Mouse (Mus musculus) liver, adult 2 months (tissue): ENCODE results near the gene Gm28557.

Experiments used
- CTCF ChIP-seq: fragments of 200-500 bp; IDR thresholded peaks from 2 replicates; pipeline ENCODE4 v1.5.1; 2011; ENCODE audit warnings: low read depth, low read length, control low read depth
- POLR2A ChIP-seq: fragments of 200-500 bp; IDR thresholded peaks from 2 replicates; pipeline ENCODE4 v1.6.1; 2011; ENCODE audit warnings: low read length, control low read depth; ENCODE audit not compliant: insufficient read depth; ENCODE audit errors: extremely low read depth

DNA sequence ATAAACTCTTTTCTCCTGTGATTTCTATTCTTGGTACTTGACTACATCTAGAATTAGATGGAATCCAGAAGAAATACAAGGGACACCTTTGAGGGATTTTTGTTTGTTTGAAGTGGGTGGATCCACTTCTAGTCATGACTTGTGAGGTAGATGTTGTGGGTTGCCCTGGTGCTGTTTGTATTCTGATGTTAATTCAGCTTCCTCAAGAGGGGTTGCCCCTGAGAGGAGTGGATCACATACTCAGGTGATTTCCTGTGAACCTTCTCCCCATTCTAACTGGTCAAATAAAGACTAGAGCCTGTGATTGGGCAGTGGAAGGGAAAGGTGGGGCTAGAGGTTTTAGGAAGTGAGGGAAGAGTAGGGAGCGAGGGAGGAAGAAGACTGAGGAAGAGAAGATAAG is 26.5 kb downstream of the Gm28557 start:
- TF ChIP-seq CTCF (no peak), POLR2A (no peak)
